14 mouse cellular contexts compared by ENCODE assay signal in genomic region chr4:140747978-140748377, GRCm38 (mm10). TPM values are rescaled to one million over a fixed set of nuclear protein-coding genes. Genes with fewer than 3 reads are reported as not detected.
A peak's percentile ranks its signal among the peaks of the same experiment; 100 is the strongest.
DNase-seq lines count a peak whose midpoint lies in the region; ATAC-seq and TF ChIP-seq lines count a peak whose summit lies in the region.
"Had no signal": no experiment of that assay in that cellular context is flagged by ENCODE, and none has a peak within 500 bp of the region (broad histone marks: within the 10 kb centered on the region; RNA-seq: fewer than 3 reads in every experiment).

No protein-coding gene starts in this region.

- H3K36me3 ChIP-seq in heart, embryonic 11.5 days (ENCODE audit: control insufficient read depth, insufficient read depth, low read length), result no peaks in the 10 kb centered on the region
- no peaks in the 10 kb centered on the region for H3K36me3 ChIP-seq in E14TG2a.4 (ENCODE audit: insufficient read depth, low read length)
- no peaks in the 10 kb centered on the region for H3K36me3 ChIP-seq in embryonic facial prominence, embryonic 13.5 days
- H3K36me3 ChIP-seq in intestine, postnatal 0 days (ENCODE audit: control insufficient read depth, insufficient read depth), result no peaks in the 10 kb centered on the region
- H3K36me3 ChIP-seq: forebrain, embryonic 10.5 days; liver, embryonic 15.5 days had no signal

- no peak for TF ChIP-seq CTCF in E14TG2a.4 (conservative IDR thresholded peaks at IDR 0.05; ENCODE audit: low read length)
- no peak for TF ChIP-seq CTCF in intestine, postnatal 0 days (IDR thresholded peaks at IDR 0.05; ENCODE audit: low read depth)

- H3K9me3 ChIP-seq in heart, embryonic 11.5 days (replicated peaks; ENCODE audit: control insufficient read depth, low read length), result no peaks in the 10 kb centered on the region
- no peaks in the 10 kb centered on the region for H3K9me3 ChIP-seq in E14TG2a.4 (ENCODE audit: low read length)
- H3K9me3 ChIP-seq in embryonic facial prominence, embryonic 13.5 days, result no peaks in the 10 kb centered on the region
- H3K9me3 ChIP-seq in intestine, postnatal 0 days (ENCODE audit: control insufficient read depth), result no peaks in the 10 kb centered on the region
- H3K9me3 ChIP-seq: forebrain, embryonic 10.5 days; liver, embryonic 15.5 days had no signal

- no peak for DNase-seq in heart, postnatal 25 days (ENCODE audit: low spot score)
- no peak for DNase-seq in left cerebral cortex, postnatal 25 days (ENCODE audit: low spot score in 2 of 2)
- no peak for DNase-seq in B cell, adult 2 months
- DNase-seq in right cerebral cortex, postnatal 14 days, result no peak
- DNase-seq: cerebellum, postnatal 25 days; kidney, adult 8-10 months; right cerebral cortex, adult 18-20 months had no signal

- 6% methylated on average over 12 of the region's 12 CpGs for WGBS in heart, embryonic 11.5 days (ENCODE audit: insufficient replicate concordance)
- 24% methylated on average over 12 of the region's 12 CpGs for WGBS in embryonic facial prominence, embryonic 13.5 days
- 12% methylated on average over 12 of the region's 12 CpGs for WGBS in intestine, postnatal 0 days

- peak overlapping the region; percentile 50 for H3K4me2 ChIP-seq in heart, embryonic 11.5 days
- 0 out of 2 replicates have a peak overlapping the region, but pooled peaks have one; percentile 9 for H3K4me2 ChIP-seq in embryonic facial prominence, embryonic 13.5 days
- peak overlapping the region; percentile 13; the same call in 1 of the 2 replicates for H3K4me2 ChIP-seq in intestine, postnatal 0 days (replicated peaks; ENCODE audit: low read depth)
- H3K4me2 ChIP-seq: liver, embryonic 15.5 days had no signal

- ATAC-seq in heart, embryonic 11.5 days (replicated peaks; ENCODE audit: insufficient number of reproducible peaks, low FRiP score, low TSS enrichment), result peak; percentile 25; the same call in 1 of the 2 replicates
- no peak for ATAC-seq in embryonic facial prominence, embryonic 13.5 days (ENCODE audit: insufficient number of reproducible peaks, insufficient read depth, low FRiP score, low TSS enrichment, low read depth)
- ATAC-seq in intestine, postnatal 0 days, result peak; percentile 46

- peak overlapping the region; percentile 89 for H3K27ac ChIP-seq in heart, embryonic 11.5 days (ENCODE audit: low read depth, low read length)
- no peak overlapping the region for H3K27ac ChIP-seq in embryonic facial prominence, embryonic 13.5 days
- no peak overlapping the region for H3K27ac ChIP-seq in intestine, postnatal 0 days (ENCODE audit: low read depth, low read length)
- H3K27ac ChIP-seq: forebrain, embryonic 10.5 days; liver, embryonic 15.5 days had no signal

- peak overlapping the region; percentile 70 for H3K9ac ChIP-seq in heart, embryonic 11.5 days (ENCODE audit: low read depth, low read length)
- no peak overlapping the region for H3K9ac ChIP-seq in embryonic facial prominence, embryonic 13.5 days
- no peak overlapping the region for H3K9ac ChIP-seq in intestine, postnatal 0 days (ENCODE audit: low read depth, low read length)
- H3K9ac ChIP-seq: liver, embryonic 15.5 days had no signal

- no peak overlapping the region for H3K4me3 ChIP-seq in heart, embryonic 11.5 days (ENCODE audit: low read depth, low read length)
- H3K4me3 ChIP-seq in E14TG2a.4 (replicated peaks; ENCODE audit: low read length), result peak overlapping the region; percentile 37
- H3K4me3 ChIP-seq in embryonic facial prominence, embryonic 13.5 days, result no peak overlapping the region
- H3K4me3 ChIP-seq in intestine, postnatal 0 days (ENCODE audit: low read depth, low read length), result no peak overlapping the region
- H3K4me3 ChIP-seq: forebrain, embryonic 10.5 days; liver, embryonic 15.5 days had no signal

- peaks cover 30% of the 10 kb centered on the region for H3K4me1 ChIP-seq in heart, embryonic 11.5 days (ENCODE audit: control insufficient read depth, insufficient read depth, low read length)
- H3K4me1 ChIP-seq in E14TG2a.4 (replicated peaks; ENCODE audit: low read depth, low read length), result peaks cover 45% of the 10 kb centered on the region
- no peaks in the 10 kb centered on the region for H3K4me1 ChIP-seq in embryonic facial prominence, embryonic 13.5 days
- 0 out of 2 replicates have a peak, but pooled peaks cover 4% of the 10 kb centered on the region for H3K4me1 ChIP-seq in intestine, postnatal 0 days (replicated peaks; ENCODE audit: control insufficient read depth, insufficient read depth, low read length)

- intact Hi-C loops in heart, postnatal 25 days (cut with DNase I), result no loop called here
- intact Hi-C loops in left cerebral cortex, postnatal 25 days (cut with DNase I), result no loop called here

- 0 out of 2 replicates have a peak, but pooled peaks cover 3% of the 10 kb centered on the region for H3K27me3 ChIP-seq in heart, embryonic 11.5 days (ENCODE audit: control insufficient read depth, insufficient read depth, low read length)
- H3K27me3 ChIP-seq in E14TG2a.4 (ENCODE audit: insufficient read depth, low read length), result peaks cover 14% of the 10 kb centered on the region
- H3K27me3 ChIP-seq in embryonic facial prominence, embryonic 13.5 days, result peaks cover 20% of the 10 kb centered on the region
- H3K27me3 ChIP-seq in intestine, postnatal 0 days (replicated peaks; ENCODE audit: control insufficient read depth, insufficient read depth, low read length), result no peaks in the 10 kb centered on the region; the same call in 1 of the 2 replicates

RNA-seq across cellular contexts. Expression of gene Padi6, which starts 5.5 kb away (rescaled TPM):
- not detected in 2 replicates for polyA plus RNA-seq in heart, embryonic 11.5 days (2014; fragmentation: Nextera tagmentation; extraction: Ambion mirVana)
- total RNA-seq in heart, postnatal 25 days (2021), result not detected
- not detected in 2 replicates for polyA plus RNA-seq in embryonic facial prominence, embryonic 13.5 days (2015; fragmentation: Nextera tagmentation; extraction: Ambion mirVana)
- not detected in 2 replicates for polyA plus RNA-seq in intestine, postnatal 0 days (2015; fragmentation: Nextera tagmentation; extraction: Ambion mirVana)
- under 1 TPM; 0.32 to 0.44 TPM for total RNA-seq in left cerebral cortex, postnatal 25 days (2021)
- total RNA-seq: layer of hippocampus, postnatal 25 days had no signal
- polyA plus RNA-seq: forebrain, embryonic 10.5 days; liver, embryonic 15.5 days had no signal

RNA-seq across cellular contexts. Expression of gene Padi4, which starts 26.1 kb away (rescaled TPM):
- 1.9 and 2.4 TPM in 2 replicates for polyA plus RNA-seq in heart, embryonic 11.5 days (2014; fragmentation: Nextera tagmentation; extraction: Ambion mirVana)
- total RNA-seq in heart, postnatal 25 days (2021), result under 1 TPM; 0.73 to 0.98 TPM
- polyA plus RNA-seq in embryonic facial prominence, embryonic 13.5 days (2015; fragmentation: Nextera tagmentation; extraction: Ambion mirVana), result 0.15 TPM in 1 of 2 replicates, not detected in the other
- polyA plus RNA-seq in intestine, postnatal 0 days (2015; fragmentation: Nextera tagmentation; extraction: Ambion mirVana), result 5.4 and 5.5 TPM in 2 replicates
- total RNA-seq in left cerebral cortex, postnatal 25 days (2021), result not detected
- total RNA-seq: layer of hippocampus, postnatal 25 days had no signal

RNA-seq across cellular contexts. Expression of gene Rcc2, which starts 47.6 kb away (rescaled TPM):
- 23.3 and 24.6 TPM in 2 replicates for polyA plus RNA-seq in heart, embryonic 11.5 days (2014; fragmentation: Nextera tagmentation; extraction: Ambion mirVana)
- 10 to 100 TPM; 15.0 to 15.3 TPM for total RNA-seq in heart, postnatal 25 days (2021)
- 43.5 and 44.2 TPM in 2 replicates for polyA plus RNA-seq in embryonic facial prominence, embryonic 13.5 days (2015; fragmentation: Nextera tagmentation; extraction: Ambion mirVana)
- 14.6 and 15.6 TPM in 2 replicates for polyA plus RNA-seq in intestine, postnatal 0 days (2015; fragmentation: Nextera tagmentation; extraction: Ambion mirVana)
- 10 to 100 TPM; 80.4 to 84.3 TPM for total RNA-seq in left cerebral cortex, postnatal 25 days (2021)
